Mouse (Mus musculus) right cerebral cortex, postnatal 36 days (tissue): ENCODE measurements around the gene Znrf1.
"Not testable (repeated sequence)": the region's sequence is repeated elsewhere in the genome, so short reads cannot be mapped to it uniquely, and the experiment has no call there.

ENCODE experiments used
- DNase-seq, 2 experiments: peaks; one replicate each; pipeline ENCODE4 v3.0.0; 2022; ENCODE audit warnings: low spot score in 2 of 2, mixed read lengths in 1 of 2

Znrf1 gene

GRCm38 (mm10) chr8:111536031-111536977 lies at the start of gene Znrf1:
Gene Znrf1, plus strand, starts transcription at chr8:111536097.
- DNase-seq = peak; percentile 34 to 46

GRCm38 (mm10) chr8:111490034-111490591 lies 45.8 kb upstream of the Znrf1 start:
- no peak for DNase-seq

- no peak for DNase-seq
Measured at GRCm38 (mm10) chr8:111491191-111491590, 44.7 kb upstream of the Znrf1 start.

- DNase-seq = no peak
Measured at GRCm38 (mm10) chr8:111492508-111492907, 43.4 kb upstream of the Znrf1 start.

GRCm38 (mm10) chr8:111493176-111493575 lies 42.7 kb upstream of the Znrf1 start:
- no peak for DNase-seq

- DNase-seq = no peak
Measured at GRCm38 (mm10) chr8:111496326-111496725, 39.6 kb upstream of the Znrf1 start.

GRCm38 (mm10) chr8:111498249-111498648 lies 37.6 kb upstream of the Znrf1 start:
- not testable (repeated sequence) for DNase-seq

- no peak for DNase-seq
Measured at GRCm38 (mm10) chr8:111501724-111502464, 34.0 kb upstream of the Znrf1 start.

GRCm38 (mm10) chr8:111508566-111508965 lies 27.3 kb upstream of the Znrf1 start:
- no peak for DNase-seq

GRCm38 (mm10) chr8:111509278-111509677 lies 26.6 kb upstream of the Znrf1 start:
- no peak for DNase-seq

- DNase-seq = no peak
Measured at GRCm38 (mm10) chr8:111510401-111510800, 25.5 kb upstream of the Znrf1 start.

- DNase-seq = no peak
Measured at GRCm38 (mm10) chr8:111512941-111513340, 23.0 kb upstream of the Znrf1 start.

- DNase-seq = no peak
Measured at GRCm38 (mm10) chr8:111513446-111513845, 22.5 kb upstream of the Znrf1 start.

GRCm38 (mm10) chr8:111516451-111517035 lies 19.4 kb upstream of the Znrf1 start:
- no peak for DNase-seq

- no peak for DNase-seq
Measured at GRCm38 (mm10) chr8:111517466-111517865, 18.4 kb upstream of the Znrf1 start.

- DNase-seq = peak; percentile 97
Measured at GRCm38 (mm10) chr8:111521713-111522429, 14.0 kb upstream of the Znrf1 start, which contains the start of gene Wdr59. Gene Wdr59, minus strand, starts transcription at chr8:111522092.

GRCm38 (mm10) chr8:111526403-111527024 lies 9.4 kb upstream of the Znrf1 start:
- DNase-seq = no peak

GRCm38 (mm10) chr8:111527149-111527548 lies 8.7 kb upstream of the Znrf1 start:
- no peak for DNase-seq

- no peak for DNase-seq
Measured at GRCm38 (mm10) chr8:111528071-111528470, 7.8 kb upstream of the Znrf1 start.

GRCm38 (mm10) chr8:111531191-111531590 lies 4.7 kb upstream of the Znrf1 start:
- no peak for DNase-seq

- no peak for DNase-seq
Measured at GRCm38 (mm10) chr8:111531621-111532020, 4.3 kb upstream of the Znrf1 start.
